28 mouse cellular contexts compared by ENCODE assay signal in genomic region chr2:69032562-69032961, GRCm38 (mm10).
DNase-seq lines count a peak whose midpoint lies in the region; ATAC-seq and TF ChIP-seq lines count a peak whose summit lies in the region.
"Had no signal": no experiment of that assay in that cellular context is flagged by ENCODE, and none has a peak within 500 bp of the region (broad histone marks: within the 10 kb centered on the region; RNA-seq: fewer than 3 reads in every experiment).

No protein-coding gene starts in this region.

- peak; percentile 39; the same call in 1 of the 2 replicates for ATAC-seq in kidney, embryonic 14.5 days (ENCODE audit: low FRiP score, low TSS enrichment)
- ATAC-seq in neural tube, embryonic 13.5 days (ENCODE audit: low read depth), result peak; percentile 51; the same call in 1 of the 2 replicates
- 0 out of 2 replicates have a peak, but pooled peaks have one; percentile 22 for ATAC-seq in intestine, postnatal 0 days
- ATAC-seq in stomach, embryonic 14.5 days (ENCODE audit: insufficient number of reproducible peaks, insufficient read depth, low FRiP score, low read depth), result peak; percentile 49; the same call in 1 of the 2 replicates
- ATAC-seq: forebrain, embryonic 16.5 days had no signal

- no peaks in the 10 kb centered on the region for H3K9me3 ChIP-seq in kidney, embryonic 14.5 days (ENCODE audit: control insufficient read depth, low read length)
- H3K9me3 ChIP-seq in neural tube, embryonic 13.5 days, result 0 out of 2 replicates have a peak, but pooled peaks cover 5% of the 10 kb centered on the region
- no peaks in the 10 kb centered on the region for H3K9me3 ChIP-seq in intestine, postnatal 0 days (ENCODE audit: control insufficient read depth)
- H3K9me3 ChIP-seq in stomach, embryonic 14.5 days (ENCODE audit: control insufficient read depth, low read depth, low read length), result no peaks in the 10 kb centered on the region
- H3K9me3 ChIP-seq: liver, embryonic 15.5 days; neural tube, embryonic 12.5 days had no signal

- no peak overlapping the region for H3K4me3 ChIP-seq in kidney, embryonic 14.5 days (ENCODE audit: low read length)
- H3K4me3 ChIP-seq in neural tube, embryonic 13.5 days, result no peak overlapping the region
- H3K4me3 ChIP-seq in intestine, postnatal 0 days (ENCODE audit: low read depth, low read length), result no peak overlapping the region
- no peak overlapping the region for H3K4me3 ChIP-seq in stomach, embryonic 14.5 days (ENCODE audit: low read depth, low read length)
- H3K4me3 ChIP-seq: erythroblast, embryonic 14.5 days; gastrocnemius, adult 2 months; heart, adult 2 months; heart, embryonic 13.5 days; liver, embryonic 15.5 days; neural tube, embryonic 12.5 days had no signal

- H3K9ac ChIP-seq in kidney, embryonic 14.5 days (ENCODE audit: low read depth, low read length), result no peak overlapping the region
- no peak overlapping the region for H3K9ac ChIP-seq in neural tube, embryonic 13.5 days
- no peak overlapping the region for H3K9ac ChIP-seq in intestine, postnatal 0 days (ENCODE audit: low read depth, low read length)
- no peak overlapping the region for H3K9ac ChIP-seq in stomach, embryonic 14.5 days (replicated peaks; ENCODE audit: low read depth, low read length)
- H3K9ac ChIP-seq: heart, embryonic 13.5 days; liver, embryonic 15.5 days; lung, embryonic 14.5 days; neural tube, embryonic 12.5 days had no signal

- DNase-seq in kidney, adult 9 months, result no peak
- no peak for DNase-seq in neural tube, embryonic 10.5 days (ENCODE audit: extremely low spot score, low spot score)
- DNase-seq in ovary, adult 18-20 months (ENCODE audit: low spot score), result no peak
- DNase-seq in adrenal gland, adult 18-20 months (ENCODE audit: low spot score in 2 of 2), result no peak
- DNase-seq: adrenal gland, adult 2 months; adrenal gland, postnatal 36 days; B cell, adult 2 months; cerebellum, adult 2 months; cerebellum, postnatal 14 days; gastrocnemius, adult 2 months; gastrocnemius, postnatal 36 days; heart, adult 2 months; heart, postnatal 10 days; kidney, postnatal 14 days; lung, embryonic 14.5 days; lung, postnatal 14 days; right cerebral cortex, adult 18-20 months; right cerebral cortex, postnatal 4 days; thymus, postnatal 14 days had no signal

- H3K4me2 ChIP-seq in kidney, embryonic 14.5 days (replicated peaks; ENCODE audit: low read depth, low read length), result no peak overlapping the region
- no peak overlapping the region for H3K4me2 ChIP-seq in neural tube, embryonic 13.5 days
- no peak overlapping the region for H3K4me2 ChIP-seq in intestine, postnatal 0 days (replicated peaks; ENCODE audit: low read depth)
- H3K4me2 ChIP-seq in stomach, embryonic 14.5 days (replicated peaks; ENCODE audit: low read depth, low read length), result no peak overlapping the region
- H3K4me2 ChIP-seq: heart, embryonic 13.5 days; liver, embryonic 15.5 days; lung, embryonic 14.5 days; neural tube, embryonic 12.5 days had no signal

- H3K27ac ChIP-seq in kidney, embryonic 14.5 days (ENCODE audit: low read depth, low read length), result no peak overlapping the region
- peak overlapping the region; percentile 61 for H3K27ac ChIP-seq in neural tube, embryonic 13.5 days (replicated peaks)
- no peak overlapping the region for H3K27ac ChIP-seq in intestine, postnatal 0 days (ENCODE audit: low read depth, low read length)
- no peak overlapping the region for H3K27ac ChIP-seq in stomach, embryonic 14.5 days (ENCODE audit: low read length)
- H3K27ac ChIP-seq: gastrocnemius, adult 2 months; heart, adult 2 months; heart, embryonic 13.5 days; liver, embryonic 15.5 days; neural tube, embryonic 12.5 days had no signal

- WGBS in kidney, embryonic 14.5 days, result 32% methylated on average over 2 of the region's 2 CpGs
- 28% methylated on average over 2 of the region's 2 CpGs for WGBS in neural tube, embryonic 13.5 days
- whole genome bisulfite sequencing in intestine, postnatal 0 days, result 26% methylated on average over 2 of the region's 2 CpGs
- WGBS in stomach, embryonic 14.5 days, result 49% methylated on average over 2 of the region's 2 CpGs

- TF ChIP-seq CTCF in intestine, postnatal 0 days (IDR thresholded peaks at IDR 0.05; ENCODE audit: low read depth), result no peak

- H3K36me3 ChIP-seq in kidney, embryonic 14.5 days (ENCODE audit: control insufficient read depth, insufficient read depth, low read length), result no peaks in the 10 kb centered on the region
- peaks cover 8% of the 10 kb centered on the region; the same call in 1 of the 2 replicates for H3K36me3 ChIP-seq in neural tube, embryonic 13.5 days
- H3K36me3 ChIP-seq in intestine, postnatal 0 days (ENCODE audit: control insufficient read depth, insufficient read depth), result no peaks in the 10 kb centered on the region; the same call in 1 of the 2 replicates
- H3K36me3 ChIP-seq in stomach, embryonic 14.5 days (ENCODE audit: control insufficient read depth, insufficient read depth, low read length), result no peaks in the 10 kb centered on the region
- H3K36me3 ChIP-seq: neural tube, embryonic 12.5 days had no signal

- no peaks in the 10 kb centered on the region for H3K27me3 ChIP-seq in kidney, embryonic 14.5 days (ENCODE audit: control insufficient read depth, insufficient read depth, low read length)
- H3K27me3 ChIP-seq in neural tube, embryonic 13.5 days, result no peaks in the 10 kb centered on the region
- H3K27me3 ChIP-seq in intestine, postnatal 0 days (replicated peaks; ENCODE audit: control insufficient read depth, insufficient read depth, low read length), result no peaks in the 10 kb centered on the region
- H3K27me3 ChIP-seq in stomach, embryonic 14.5 days (ENCODE audit: control insufficient read depth, insufficient read depth, low read length), result no peaks in the 10 kb centered on the region
- H3K27me3 ChIP-seq: heart, embryonic 13.5 days; liver, embryonic 15.5 days; neural tube, embryonic 12.5 days had no signal

- H3K4me1 ChIP-seq in kidney, embryonic 14.5 days (ENCODE audit: control insufficient read depth, insufficient read depth, low read length), result no peaks in the 10 kb centered on the region
- peaks cover 13% of the 10 kb centered on the region for H3K4me1 ChIP-seq in neural tube, embryonic 13.5 days (replicated peaks)
- H3K4me1 ChIP-seq in intestine, postnatal 0 days (replicated peaks; ENCODE audit: control insufficient read depth, insufficient read depth, low read length), result no peaks in the 10 kb centered on the region; the same call in 1 of the 2 replicates
- H3K4me1 ChIP-seq in stomach, embryonic 14.5 days (ENCODE audit: control insufficient read depth, insufficient read depth, low read length), result no peaks in the 10 kb centered on the region; the same call in 1 of the 2 replicates
- H3K4me1 ChIP-seq: liver, embryonic 15.5 days had no signal
